Mouse (Mus musculus): Measurements from ENCODE around the gene Bahcc1. TPM values are rescaled to one million over a fixed set of nuclear protein-coding genes. Genes with fewer than 3 reads are reported as not detected.

Bahcc1 gene
- polyA plus RNA-seq, 1 experiment: 5.9 TPM

DNA sequence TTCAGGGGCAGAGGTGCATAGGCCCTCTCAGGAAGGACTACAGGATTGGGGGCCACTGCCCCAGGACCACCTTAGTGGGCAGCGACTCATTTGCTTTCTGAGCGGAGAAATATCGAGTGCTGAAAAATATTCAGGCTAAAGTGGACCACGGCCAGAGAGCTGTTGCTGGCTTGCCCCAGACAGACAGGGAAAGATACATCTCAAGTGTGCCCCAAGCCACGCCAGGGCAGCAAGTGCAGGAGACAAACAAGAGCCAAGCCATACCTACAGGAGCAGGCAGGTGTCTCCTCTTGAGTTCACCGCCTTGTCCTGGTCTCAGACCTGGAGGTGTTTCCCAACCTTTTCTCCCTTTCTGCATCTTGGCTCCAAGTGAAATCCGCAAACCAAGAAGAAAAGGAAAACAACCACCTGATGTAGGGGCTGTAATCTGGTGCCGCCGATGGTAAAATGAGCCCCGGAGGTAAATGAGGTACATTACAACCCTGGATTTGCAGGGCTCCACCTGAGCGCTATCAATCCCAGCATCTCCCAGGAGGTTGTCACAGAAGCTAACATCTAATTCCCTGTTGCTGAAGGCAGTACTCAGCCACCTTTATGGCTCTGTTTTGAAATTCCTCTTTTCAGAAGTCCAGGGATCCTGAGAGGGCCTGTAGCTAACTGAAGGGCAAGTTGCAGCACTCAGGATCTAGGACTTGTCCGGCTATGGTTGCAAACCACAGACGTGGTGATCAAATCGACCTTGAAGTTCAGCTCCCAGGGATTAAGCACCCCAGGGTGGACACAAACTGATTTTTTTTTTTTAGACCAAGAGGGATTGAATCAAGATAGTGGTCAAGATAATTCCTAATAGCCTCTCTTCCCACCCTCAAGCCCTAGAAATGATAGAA lies 42.0 kb upstream of the Bahcc1 start:
- peak overlapping the region; percentile 13; the same call in 1 of the 2 replicates for H3K27ac ChIP-seq (replicated peaks; ENCODE audit: low read depth, low read length)
- H3K4me3 ChIP-seq (ENCODE audit: insufficient read depth, low read depth, low read length): peak overlapping the region; percentile 40
- peaks cover 7% of the 10 kb centered on the region for H3K4me1 ChIP-seq (ENCODE audit: control insufficient read depth, insufficient read depth, insufficient read length, low read length)

- Histone ChIP-seq H3K27ac (replicated peaks; ENCODE audit: low read depth, low read length) (peak overlapping the region; percentile 60; the same call in 1 of the 2 replicates), H3K4me1 (ENCODE audit: control insufficient read depth, insufficient read depth, insufficient read length, low read length) (peaks cover 13% of the 10 kb centered on the region), H3K4me3 (ENCODE audit: insufficient read depth, low read depth, low read length) (no peak overlapping the region)
Observed at GRCm38 (mm10) chr11:120198831-120199230, 33.9 kb upstream of the Bahcc1 start.

GRCm38 (mm10) chr11:120199766-120200165 lies 33.0 kb upstream of the Bahcc1 start:
- H3K4me1 ChIP-seq (ENCODE audit: control insufficient read depth, insufficient read depth, insufficient read length, low read length): peaks cover 13% of the 10 kb centered on the region
- H3K27ac ChIP-seq (replicated peaks; ENCODE audit: low read depth, low read length): peak overlapping the region; percentile 60
- H3K4me3 ChIP-seq (ENCODE audit: insufficient read depth, low read depth, low read length): no peak overlapping the region

DNA sequence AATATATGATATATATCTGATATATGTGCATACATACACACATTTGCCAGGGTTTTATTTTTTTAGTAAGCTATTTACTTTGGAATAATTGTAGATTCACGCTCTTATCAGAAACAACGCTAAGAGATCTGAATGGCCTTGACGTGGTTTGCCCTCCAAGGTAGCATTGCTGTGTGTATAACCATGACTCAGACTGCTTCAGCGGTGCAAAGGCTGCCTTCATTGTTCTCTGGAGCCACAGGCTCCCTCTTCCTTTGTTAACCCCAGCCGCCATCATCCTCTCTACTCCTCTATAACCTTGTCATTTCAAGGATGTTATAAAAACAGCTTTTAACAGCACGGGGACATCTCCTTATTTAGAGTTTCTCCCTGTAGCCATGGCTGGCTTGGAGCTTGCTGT lies 32.1 kb upstream of the Bahcc1 start:
- Histone ChIP-seq H3K27ac (replicated peaks; ENCODE audit: low read depth, low read length) (no peak overlapping the region), H3K4me1 (ENCODE audit: control insufficient read depth, insufficient read depth, insufficient read length, low read length) (peaks cover 14% of the 10 kb centered on the region), H3K4me3 (ENCODE audit: insufficient read depth, low read depth, low read length) (no peak overlapping the region)

- H3K27ac ChIP-seq (replicated peaks; ENCODE audit: low read depth, low read length): no peak overlapping the region
- no peak overlapping the region for H3K4me3 ChIP-seq (ENCODE audit: insufficient read depth, low read depth, low read length)
- peaks cover 26% of the 10 kb centered on the region for H3K4me1 ChIP-seq (ENCODE audit: control insufficient read depth, insufficient read depth, insufficient read length, low read length)
Observed at GRCm38 (mm10) chr11:120204200-120204599, 28.5 kb upstream of the Bahcc1 start.

DNA sequence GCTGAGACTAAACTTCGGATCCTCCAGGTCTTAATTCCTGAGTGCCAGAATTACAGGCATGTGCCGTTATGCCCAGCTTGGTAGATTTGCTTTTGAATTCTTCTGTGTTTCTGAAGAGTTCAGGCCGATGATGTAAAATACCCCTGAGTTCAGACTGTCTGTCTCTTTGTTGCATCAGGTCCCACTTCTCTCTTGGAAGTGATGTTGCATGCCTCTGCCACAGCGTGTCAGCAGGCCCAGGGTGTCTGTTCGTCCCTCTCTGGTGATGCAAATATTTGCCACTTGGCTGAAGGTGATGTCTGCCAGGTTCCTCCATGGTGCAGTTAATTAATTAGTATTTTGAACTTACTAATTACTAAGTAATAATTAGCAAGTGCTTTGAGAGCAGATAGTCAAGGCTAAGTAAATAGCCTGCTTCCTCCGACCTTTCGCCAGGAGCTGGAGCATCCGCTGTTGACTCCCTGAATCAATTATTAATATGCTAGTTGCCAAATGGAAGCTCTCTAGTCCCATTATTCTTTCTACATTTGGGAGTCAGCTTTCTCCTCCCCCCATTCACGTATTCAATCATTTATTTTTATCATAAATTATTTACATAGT lies 26.6 kb upstream of the Bahcc1 start:
- H3K4me1 ChIP-seq (ENCODE audit: control insufficient read depth, insufficient read depth, insufficient read length, low read length): peaks cover 17% of the 10 kb centered on the region
- H3K27ac ChIP-seq (replicated peaks; ENCODE audit: low read depth, low read length): peak overlapping the region; percentile 83
- no peak overlapping the region for H3K4me3 ChIP-seq (ENCODE audit: insufficient read depth, low read depth, low read length)

DNA sequence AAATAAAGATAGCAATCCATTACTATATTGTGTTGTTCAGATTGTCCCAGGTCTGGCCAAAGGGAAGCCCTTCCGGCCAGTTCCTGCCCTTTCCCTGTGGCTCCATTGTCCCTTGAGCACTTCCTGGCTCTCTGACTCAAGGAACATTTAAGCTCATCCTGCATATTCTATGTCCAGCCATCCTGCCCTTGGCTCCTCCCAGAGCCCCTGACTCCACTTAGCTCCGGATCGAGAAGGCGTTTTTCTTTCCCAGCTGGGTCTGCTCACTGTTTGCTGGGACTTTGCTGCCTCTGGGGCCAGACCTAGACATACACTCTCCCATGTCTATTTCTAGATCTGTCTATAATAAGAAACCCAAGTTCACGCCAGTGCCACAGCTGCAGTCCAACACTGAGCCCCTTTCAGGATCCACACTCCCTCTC lies 26.1 kb upstream of the Bahcc1 start:
- Histone ChIP-seq H3K4me1 (ENCODE audit: control insufficient read depth, insufficient read depth, insufficient read length, low read length) (peaks cover 14% of the 10 kb centered on the region), H3K27ac (replicated peaks; ENCODE audit: low read depth, low read length) (peak overlapping the region; percentile 79), H3K4me3 (ENCODE audit: insufficient read depth, low read depth, low read length) (no peak overlapping the region)

DNA sequence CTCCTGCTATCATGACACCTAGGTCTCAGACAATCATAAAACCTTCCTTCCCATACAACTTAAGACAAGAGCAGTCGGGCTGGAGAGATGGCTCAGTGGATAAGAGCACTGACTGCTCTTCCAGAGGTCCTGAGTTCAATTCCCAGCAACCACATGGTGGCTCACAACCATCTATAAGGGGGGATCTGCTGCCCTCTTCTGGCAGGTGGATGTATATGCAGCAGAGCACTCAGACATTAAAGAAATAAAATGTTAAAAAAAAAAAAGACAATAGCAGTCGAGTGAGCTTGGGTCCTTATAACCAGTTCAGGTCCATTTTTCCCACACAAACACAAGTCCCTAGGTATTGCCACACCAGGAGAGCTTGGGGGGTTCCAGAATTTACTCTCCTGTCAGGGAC lies 23.9 kb upstream of the Bahcc1 start:
- Histone ChIP-seq H3K27ac (replicated peaks; ENCODE audit: low read depth, low read length) (no peak overlapping the region), H3K4me3 (ENCODE audit: insufficient read depth, low read depth, low read length) (no peak overlapping the region), H3K4me1 (ENCODE audit: control insufficient read depth, insufficient read depth, insufficient read length, low read length) (peaks cover 14% of the 10 kb centered on the region)

GRCm38 (mm10) chr11:120209462-120209861 lies 23.3 kb upstream of the Bahcc1 start:
- Histone ChIP-seq H3K4me1 (ENCODE audit: control insufficient read depth, insufficient read depth, insufficient read length, low read length) (peaks cover 14% of the 10 kb centered on the region), H3K4me3 (ENCODE audit: insufficient read depth, low read depth, low read length) (no peak overlapping the region), H3K27ac (replicated peaks; ENCODE audit: low read depth, low read length) (no peak overlapping the region)

DNA sequence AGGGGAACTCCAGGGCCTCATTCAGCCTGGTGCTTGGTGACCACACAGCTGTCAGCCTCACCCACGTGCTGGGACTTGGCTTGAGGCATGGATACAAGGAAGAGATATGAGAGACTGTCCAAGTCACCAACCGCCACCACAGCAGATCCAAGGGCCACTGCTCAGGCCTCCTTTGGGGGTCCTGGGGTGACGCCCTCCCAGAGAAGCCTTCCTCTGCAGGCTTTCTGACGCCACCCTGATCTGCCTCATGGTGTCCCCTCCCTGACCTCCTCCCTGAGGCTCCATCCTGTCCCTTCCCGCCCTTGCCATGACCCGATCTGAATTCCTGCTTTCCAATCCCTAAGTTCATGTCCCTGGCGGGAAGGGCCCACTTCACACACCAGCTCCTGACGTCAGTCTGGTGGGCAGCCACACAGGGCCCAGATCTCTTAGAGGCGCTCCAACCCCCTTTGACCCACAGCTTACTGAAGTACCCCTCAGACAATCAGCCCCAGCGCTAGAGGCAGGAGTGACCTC lies 17.0 kb upstream of the Bahcc1 start:
- H3K4me1 ChIP-seq (ENCODE audit: control insufficient read depth, insufficient read depth, insufficient read length, low read length): peaks cover 36% of the 10 kb centered on the region
- H3K27ac ChIP-seq (replicated peaks; ENCODE audit: low read depth, low read length): 0 out of 2 replicates have a peak overlapping the region, but pooled peaks have one; percentile 12
- H3K4me3 ChIP-seq (ENCODE audit: insufficient read depth, low read depth, low read length): no peak overlapping the region

DNA sequence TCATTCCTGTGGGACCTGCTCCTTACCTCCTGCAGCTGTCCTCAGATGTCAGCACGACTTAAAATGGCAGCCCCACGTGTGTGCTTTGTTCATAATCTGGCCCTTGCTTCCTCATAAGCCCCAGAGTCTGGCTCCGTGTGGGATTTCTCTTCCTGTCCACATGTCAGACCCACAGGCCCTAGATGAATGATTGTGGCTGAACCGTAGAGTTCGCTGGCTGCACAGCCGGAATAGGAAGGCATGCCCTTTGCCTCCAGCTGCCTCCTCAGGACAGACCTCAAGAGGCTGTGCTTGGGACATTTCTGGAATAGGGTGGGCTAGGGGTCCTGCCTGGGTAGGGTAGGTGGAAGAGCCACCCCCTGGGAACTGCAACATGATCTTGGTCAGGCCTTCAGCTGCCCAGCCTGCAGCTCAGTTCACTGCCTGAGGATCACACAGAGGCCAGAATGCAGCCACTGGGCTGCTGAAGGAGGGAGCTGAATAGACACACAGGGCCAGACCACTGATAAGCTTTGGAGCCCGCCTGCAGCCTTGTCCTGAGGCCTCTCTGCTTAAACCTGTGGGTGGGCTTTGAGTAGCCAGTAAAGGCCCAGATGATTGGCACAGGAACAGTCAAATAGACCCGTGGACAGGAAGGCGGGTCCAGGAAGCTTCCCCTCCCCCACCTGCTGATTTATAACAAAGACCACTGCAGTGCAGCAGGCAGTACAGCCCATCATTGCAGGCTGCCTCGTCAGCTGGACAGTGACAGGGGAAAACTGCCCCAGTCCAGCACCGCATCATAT lies 16.0 kb upstream of the Bahcc1 start:
- peaks cover 36% of the 10 kb centered on the region for H3K4me1 ChIP-seq (ENCODE audit: control insufficient read depth, insufficient read depth, insufficient read length, low read length)
- H3K27ac ChIP-seq (replicated peaks; ENCODE audit: low read depth, low read length): 0 out of 2 replicates have a peak overlapping the region, but pooled peaks have one; percentile 12
- no peak overlapping the region for H3K4me3 ChIP-seq (ENCODE audit: insufficient read depth, low read depth, low read length)

DNA sequence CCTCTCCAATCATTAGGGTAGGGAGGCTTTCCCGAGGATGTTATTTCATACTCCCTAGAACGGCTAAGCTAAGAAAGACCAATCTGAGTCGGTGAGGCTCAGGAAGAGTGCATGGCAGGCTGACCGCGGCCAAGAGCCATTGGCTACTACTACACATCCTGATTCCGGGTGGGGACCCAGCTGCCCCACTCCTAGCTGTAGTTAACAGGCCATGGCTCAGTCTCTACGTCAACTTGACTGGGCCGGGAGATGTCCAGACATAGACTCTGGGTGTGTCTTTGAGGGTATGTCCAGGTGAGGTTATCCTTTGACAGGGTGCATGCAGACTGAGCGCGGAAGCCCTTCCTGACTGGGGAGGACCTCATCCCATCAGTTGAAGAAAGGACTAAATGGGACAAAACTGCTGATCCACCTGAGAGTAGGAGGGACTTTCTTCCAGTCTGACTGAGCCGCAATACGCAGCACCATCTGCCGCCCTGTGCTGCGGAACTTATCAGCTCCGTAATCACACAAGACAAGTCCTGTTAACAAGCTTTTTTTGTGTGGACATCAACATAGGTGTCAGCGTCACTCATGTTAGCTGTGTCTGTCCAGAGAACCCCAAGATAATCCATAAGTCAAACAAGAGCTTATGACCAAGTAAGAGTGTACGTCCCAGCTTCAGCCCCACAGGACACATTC lies 14.4 kb upstream of the Bahcc1 start:
- Histone ChIP-seq H3K4me1 (ENCODE audit: control insufficient read depth, insufficient read depth, insufficient read length, low read length) (peaks cover 36% of the 10 kb centered on the region), H3K27ac (replicated peaks; ENCODE audit: low read depth, low read length) (peak overlapping the region; percentile 73), H3K4me3 (ENCODE audit: insufficient read depth, low read depth, low read length) (peak overlapping the region; percentile 17)

DNA sequence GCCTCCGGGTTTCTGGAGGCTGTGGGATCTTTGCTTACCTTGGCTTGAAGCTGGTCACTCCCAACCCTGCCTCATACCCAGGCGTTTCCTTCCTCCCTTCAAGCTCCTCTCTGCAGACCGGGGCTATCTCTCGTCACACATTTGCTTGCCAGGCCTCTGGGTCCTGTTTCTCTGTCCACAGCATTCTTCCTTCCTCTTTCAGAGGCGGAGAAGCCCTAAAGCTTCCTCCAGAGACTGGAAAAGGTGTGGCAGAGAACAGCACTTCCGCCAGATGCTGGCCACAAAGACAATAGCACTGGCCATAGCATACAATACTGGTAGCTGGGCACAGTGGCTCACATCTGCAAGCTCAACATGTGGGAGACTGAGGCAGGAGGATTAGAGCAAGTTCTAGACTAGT lies 13.8 kb upstream of the Bahcc1 start:
- H3K27ac ChIP-seq (replicated peaks; ENCODE audit: low read depth, low read length): peak overlapping the region; percentile 73
- H3K4me3 ChIP-seq (ENCODE audit: insufficient read depth, low read depth, low read length): peak overlapping the region; percentile 17
- peaks cover 38% of the 10 kb centered on the region for H3K4me1 ChIP-seq (ENCODE audit: control insufficient read depth, insufficient read depth, insufficient read length, low read length)

DNA sequence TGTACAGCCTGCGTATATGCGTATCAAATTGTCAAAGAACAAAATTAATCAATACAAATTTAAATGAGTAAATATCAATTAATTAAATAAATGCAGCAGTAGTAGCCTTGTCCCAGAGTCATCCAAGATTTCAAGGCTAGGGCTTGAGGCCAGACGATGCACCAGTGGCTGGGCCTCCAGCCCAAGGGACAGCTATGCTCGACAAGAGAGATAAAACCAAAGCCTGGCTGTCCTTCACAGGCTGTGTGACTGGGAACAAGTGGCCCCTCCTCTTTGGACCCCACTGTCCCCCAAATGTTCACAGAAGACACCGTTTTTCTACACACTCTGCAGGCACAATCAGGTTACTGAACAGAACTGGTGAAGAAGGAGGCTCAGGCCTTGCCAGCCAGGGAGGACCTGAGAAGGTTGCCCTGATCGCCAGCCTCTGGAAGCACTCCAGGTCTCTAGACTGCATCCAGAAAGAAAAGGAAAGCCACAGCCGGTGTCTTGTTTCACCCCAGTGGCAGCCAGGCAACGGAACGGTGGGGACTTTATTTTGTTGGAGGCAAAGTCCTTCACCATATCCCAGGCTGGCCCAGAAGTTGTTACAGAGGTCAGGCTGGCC lies 12.7 kb upstream of the Bahcc1 start:
- Histone ChIP-seq H3K4me1 (ENCODE audit: control insufficient read depth, insufficient read depth, insufficient read length, low read length) (peaks cover 47% of the 10 kb centered on the region), H3K4me3 (ENCODE audit: insufficient read depth, low read depth, low read length) (no peak overlapping the region), H3K27ac (replicated peaks; ENCODE audit: low read depth, low read length) (no peak overlapping the region)
